Comparison of ENCODE assay signal across 17 mouse cellular contexts in the genomic region with DNA sequence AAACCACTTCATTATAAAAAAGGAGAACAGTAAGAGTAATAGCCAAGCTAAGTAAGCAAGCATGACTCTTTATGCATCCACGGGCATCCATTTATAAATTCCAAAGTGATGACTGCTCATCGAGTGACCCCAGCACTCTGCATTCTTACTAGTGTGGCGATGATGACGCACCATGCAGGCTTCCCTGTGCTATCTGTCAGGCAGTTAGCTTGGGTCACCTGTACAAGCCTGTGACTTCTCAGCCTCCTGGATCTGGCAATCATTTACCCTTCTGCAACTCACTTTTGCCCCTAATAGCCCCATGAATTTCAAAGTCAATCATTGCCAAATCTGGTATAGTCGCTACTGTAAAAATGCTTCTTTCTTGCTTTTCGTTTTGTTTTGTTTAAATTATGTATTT.
DNase-seq lines count a peak whose midpoint lies in the region.
"Had no signal": no experiment of that assay in that cellular context is flagged by ENCODE, and none has a peak within 500 bp of the region (broad histone marks: within the 10 kb centered on the region; RNA-seq: fewer than 3 reads in every experiment).

No protein-coding gene starts in this region.

- peak; percentile 17 for DNase-seq in urinary bladder, postnatal 14 days (ENCODE audit: low spot score)
- no peak for DNase-seq in urinary bladder, postnatal 25 days (ENCODE audit: low spot score)
- peak; percentile 14 for DNase-seq in kidney, adult 18-20 months
- DNase-seq in kidney, postnatal 14 days, result peak; percentile 58
- no peak for DNase-seq in spleen, postnatal 4 days (ENCODE audit: low spot score in 2 of 2)
- DNase-seq in layer of hippocampus, adult 11-12 months (ENCODE audit: low spot score), result no peak
- DNase-seq in layer of hippocampus, postnatal 25 days (ENCODE audit: extremely low spot score in 1 of 2, low spot score in 1 of 2), result no peak
- DNase-seq: adrenal gland, adult 8-10 months; cerebellum, postnatal 25 days; gastrocnemius, postnatal 14 days; heart, postnatal 4 days; layer of hippocampus, adult 9-11 months; liver; lung, adult 18-20 months; lung, postnatal 4 days; right cerebral cortex, postnatal 14 days; thymus, postnatal 4 days had no signal

Comparison
In these comparisons a context has a peak if more than half of its experiments do, and no peak if none do; other contexts are left out.
1. DNase-seq: peak in urinary bladder, postnatal 14 days (single experiment), kidney, adult 18-20 months (single experiment) and kidney, postnatal 14 days (single experiment); none in urinary bladder, postnatal 25 days (single experiment), spleen, postnatal 4 days (0 of 2), layer of hippocampus, adult 11-12 months (single experiment) and layer of hippocampus, postnatal 25 days (0 of 2).